8 mouse cellular contexts compared by ENCODE assay signal in genomic region chr5:32610801-32611340, GRCm38 (mm10). TPM values are rescaled to one million over a fixed set of nuclear protein-coding genes. Genes with fewer than 3 reads are reported as not detected.
DNase-seq lines count a peak whose midpoint lies in the region.

Gene Yes1 (plus strand): TSS chr5:32611171.

- H3K36me3 ChIP-seq in hindbrain, embryonic 10.5 days, result no peaks in the 10 kb centered on the region

- H3K9me3 ChIP-seq in hindbrain, embryonic 10.5 days, result no peaks in the 10 kb centered on the region

- peaks cover 21% of the 10 kb centered on the region; the same call in 1 of the 2 replicates for H3K4me1 ChIP-seq in hindbrain, embryonic 10.5 days (replicated peaks)

- H3K4me3 ChIP-seq in hindbrain, embryonic 10.5 days, result peak within 1 kb of the TSS; percentile 94

- H3K27me3 ChIP-seq in hindbrain, embryonic 10.5 days (ENCODE audit: insufficient read depth, poor library complexity, severe bottlenecking), result no peaks in the 10 kb centered on the region

- H3K27ac ChIP-seq in hindbrain, embryonic 10.5 days, result peak within 1 kb of the TSS; percentile 97

- WGBS in hindbrain, embryonic 10.5 days, result under 1% methylated on average over 69 of the region's 69 CpGs

- DNase-seq in NIH3T3 (ENCODE audit: low read depth), result peak; percentile 91
- DNase-seq in cerebellum, adult 8-10 months, result peak; percentile 73
- peak; percentile 4 to 45 for DNase-seq in frontal cortex, adult 2 months (ENCODE audit: extremely low spot score in 1 of 2, low spot score in 1 of 2)
- peak; percentile 88 for DNase-seq in hindbrain, embryonic 10.5 days (ENCODE audit: low spot score)
- peak; percentile 56 to 74 for DNase-seq in layer of hippocampus, postnatal 10 days (ENCODE audit: low spot score in 2 of 2)
- DNase-seq in lung, postnatal 14 days, result peak; percentile 84
- DNase-seq in retina, embryonic 14.5 days (ENCODE audit: low spot score), result peak; percentile 85
- DNase-seq in thymus, postnatal 36 days, result peak; percentile 75 to 82

RNA-seq across cellular contexts. Expression of gene Yes1, which starts in this region (rescaled TPM):
- polyA plus RNA-seq in frontal cortex, adult 2 months (2012; rRNA removed), result 9.9 and 10.7 TPM in 2 replicates
- polyA plus RNA-seq in hindbrain, embryonic 10.5 days (2016; fragmentation: Nextera tagmentation; extraction: Ambion mirVana), result 23.8 and 29.1 TPM in 2 replicates
- 10 to 100 TPM; 16.4 to 18.7 TPM for total RNA-seq in layer of hippocampus, postnatal 10 days (2021)

Comparison
In these comparisons a context has a peak if more than half of its experiments do, and no peak if none do; other contexts are left out.
1. Peak in every context shown above with its lines: DNase-seq, H3K4me3 ChIP-seq and H3K27ac ChIP-seq.
2. DNase-seq: peak in every context shown above with its lines; median percentile 91 in NIH3T3; 88 in hindbrain, embryonic 10.5 days; 85 in retina, embryonic 14.5 days; 84 in lung, postnatal 14 days; 78 in thymus, postnatal 36 days; 73 in cerebellum, adult 8-10 months; 65 in layer of hippocampus, postnatal 10 days; 24 in frontal cortex, adult 2 months.